Mouse (Mus musculus) G1E (cell line): ENCODE results near the gene Sapcd2. TPM values are rescaled to one million over a fixed set of nuclear protein-coding genes. Genes with fewer than 3 reads are reported as not detected.
"Not testable (repeated sequence)": the region's sequence is repeated elsewhere in the genome, so short reads cannot be mapped to it uniquely, and the experiment has no call there.

ENCODE experiments used
- ATAC-seq: 2 replicates; pipeline ENCODE4 v1.8.0; 2016; ENCODE audit warnings: mild to moderate bottlenecking; ENCODE audit not compliant: insufficient number of reproducible peaks, poor library complexity, low FRiP score, severe bottlenecking; ENCODE audit errors: extremely low read depth
- DNase-seq: peaks from one replicate; pipeline ENCODE4 v3.0.0; 2012; ENCODE audit warnings: low spot score
- H3K27me3 ChIP-seq: 2 replicates; pipeline ENCODE4 v1.6.1; 2012; ENCODE audit warnings: mild to moderate bottlenecking, low read length, inconsistent platforms; ENCODE audit not compliant: insufficient read depth
- H3K36me3 ChIP-seq: replicated peaks from 2 replicates; pipeline ENCODE3; 2012; ENCODE audit warnings: mild to moderate bottlenecking, inconsistent platforms
- H3K4me1 ChIP-seq: 2 replicates; pipeline ENCODE4 v1.6.1; 2012; ENCODE audit warnings: low read depth, low read length, inconsistent platforms, mixed read lengths; ENCODE audit not compliant: insufficient read depth
- H3K4me3 ChIP-seq: 2 replicates; pipeline ENCODE4 v1.5.1; 2012; ENCODE audit warnings: low read depth, mild to moderate bottlenecking, inconsistent platforms, low read length, moderate library complexity, mixed read lengths
- H3K9me3 ChIP-seq: replicated peaks from 2 replicates; pipeline ENCODE4 v1.6.1; 2012; ENCODE audit warnings: inconsistent platforms
- CTCF ChIP-seq: IDR thresholded peaks from 2 replicates; pipeline ENCODE4 v1.5.1; 2012; ENCODE audit warnings: low read depth, low read length, inconsistent platforms, mixed read lengths
- GATA1 ChIP-seq: IDR thresholded peaks from 2 replicates; pipeline ENCODE4 v1.6.1; 2012; ENCODE audit warnings: borderline replicate concordance, low read length, inconsistent platforms, mixed read lengths
- GATA2 ChIP-seq: IDR thresholded peaks from 2 replicates; pipeline ENCODE4 v1.6.1; 2012; ENCODE audit warnings: low read depth, low read length, inconsistent platforms, borderline replicate concordance
- POLR2AphosphoS5 ChIP-seq: IDR thresholded peaks from 2 replicates; pipeline ENCODE4 v1.6.1; 2012; ENCODE audit warnings: low read depth, low read length, inconsistent platforms; ENCODE audit not compliant: insufficient replicate concordance
- TAL1 ChIP-seq: conservative IDR thresholded peaks from 2 replicates; pipeline ENCODE4 v1.6.1; 2012; ENCODE audit warnings: low read depth, low read length, inconsistent platforms, mixed read lengths
- polyA plus RNA-seq: library from polyadenylated mRNA; stranded (reverse); fragments of >175 nt; gene quantifications from 2 replicates; pipeline ENCODE4 v1.2.3, GENCODE M21; 2012
- total RNA-seq, 2 experiments: library from RNA; stranded (forward) in 1 of 2; stranded (reverse) in 1 of 2; fragments of 200-1000 nt in 1 of 2; fragments of >200 nt in 1 of 2; fragmentation: Nextera tagmentation in 1 of 2; gene quantifications; 2 replicates each; pipeline ENCODE4 v1.2.3; 2014 to 2017

Sapcd2 gene
- total and polyA plus RNA-seq, 3 experiments, result 9.9 to 108 (median 20.6) TPM

GRCm38 (mm10) chr2:25400291-25400690, 28.2 kb downstream of the Sapcd2 start:
- no peaks in the 10 kb centered on the region for H3K9me3 ChIP-seq
- peaks cover 6% of the 10 kb centered on the region for H3K4me1 ChIP-seq
- ATAC-seq (no peak), DNase-seq (no peak)
- TF ChIP-seq GATA1 (no peak), TAL1 (no peak), POLR2AphosphoS5 (no peak)
- no peaks in the 10 kb centered on the region for H3K36me3 ChIP-seq
- peaks cover 74% of the 10 kb centered on the region for H3K27me3 ChIP-seq
- H3K4me3 ChIP-seq, result no peak overlapping the region

- DNase-seq (no peak), ATAC-seq (no peak)
- Histone ChIP-seq H3K27me3 (peaks cover 74% of the 10 kb centered on the region), H3K36me3 (no peaks in the 10 kb centered on the region), H3K9me3 (no peaks in the 10 kb centered on the region), H3K4me1 (peaks cover 6% of the 10 kb centered on the region), H3K4me3 (no peak overlapping the region)
- no peak for TF ChIP-seq CTCF
- TF ChIP-seq POLR2AphosphoS5, result no peak
- no peak for TF ChIP-seq TAL1
- TF ChIP-seq GATA1, result no peak
- TF ChIP-seq GATA2, result no peak
Observed at GRCm38 (mm10) chr2:25400764-25401163, 28.6 kb downstream of the Sapcd2 start.

GRCm38 (mm10) chr2:25402377-25402971, 30.4 kb downstream of the Sapcd2 start:
- H3K27me3 ChIP-seq, result peaks cover 74% of the 10 kb centered on the region
- no peak overlapping the region for H3K4me3 ChIP-seq
- no peaks in the 10 kb centered on the region for H3K36me3 ChIP-seq
- TF ChIP-seq GATA2, result no peak
- TF ChIP-seq CTCF, result peak; percentile 77
- H3K9me3 ChIP-seq, result no peaks in the 10 kb centered on the region
- no peak for ATAC-seq
- peaks cover 6% of the 10 kb centered on the region for H3K4me1 ChIP-seq
- DNase-seq, result peak; percentile 61

- H3K4me1 ChIP-seq, result peaks cover 6% of the 10 kb centered on the region
- TF ChIP-seq GATA1 (no peak), GATA2 (no peak), TAL1 (no peak), POLR2AphosphoS5 (no peak)
- no peak overlapping the region for H3K4me3 ChIP-seq
- no peaks in the 10 kb centered on the region for H3K36me3 ChIP-seq
- H3K9me3 ChIP-seq, result no peaks in the 10 kb centered on the region
- DNase-seq (no peak), ATAC-seq (no peak)
- peaks cover 73% of the 10 kb centered on the region for H3K27me3 ChIP-seq
Observed at GRCm38 (mm10) chr2:25402972-25403601, 31.0 kb downstream of the Sapcd2 start.

- Histone ChIP-seq H3K36me3 (no peaks in the 10 kb centered on the region), H3K9me3 (no peaks in the 10 kb centered on the region), H3K27me3 (peaks cover 71% of the 10 kb centered on the region), H3K4me1 (peaks cover 6% of the 10 kb centered on the region), H3K4me3 (no peak overlapping the region)
- TF ChIP-seq GATA2, result no peak
- no peak for TF ChIP-seq POLR2AphosphoS5
- TF ChIP-seq CTCF, result no peak
- TF ChIP-seq GATA1, result no peak
- no peak for TF ChIP-seq TAL1
- no peak for ATAC-seq
- no peak for DNase-seq
Observed at GRCm38 (mm10) chr2:25403994-25404393, 31.9 kb downstream of the Sapcd2 start.

- no peak for ATAC-seq
- TF ChIP-seq POLR2AphosphoS5, result no peak
- TF ChIP-seq GATA1, result no peak
- TF ChIP-seq GATA2, result no peak
- TF ChIP-seq CTCF, result no peak
- TF ChIP-seq TAL1, result no peak
- no peak for DNase-seq
- no peaks in the 10 kb centered on the region for H3K36me3 ChIP-seq
- no peaks in the 10 kb centered on the region for H3K9me3 ChIP-seq
- H3K4me1 ChIP-seq, result no peaks in the 10 kb centered on the region; the same call in 1 of the 2 replicates
- H3K27me3 ChIP-seq, result peaks cover 51% of the 10 kb centered on the region
- no peak overlapping the region for H3K4me3 ChIP-seq
Observed at GRCm38 (mm10) chr2:25408908-25409307, 36.8 kb downstream of the Sapcd2 start.

- not testable (repeated sequence) for DNase-seq, H3K36me3 ChIP-seq
Observed at GRCm38 (mm10) chr2:25413436-25413835, 41.3 kb downstream of the Sapcd2 start.

More at GRCm38 (mm10) chr2:25413436-25413835, 41.3 kb downstream of the Sapcd2 start:
- not testable (repeated sequence) for H3K4me3 ChIP-seq, H3K4me1 ChIP-seq, ATAC-seq, H3K9me3 ChIP-seq
- peaks cover 24% of the 10 kb centered on the region for H3K27me3 ChIP-seq
